Mouse (Mus musculus) testis, postnatal 10 days (tissue): ENCODE measurements around the gene Defb36.

Source experiments
- DNase-seq: peaks from one replicate; pipeline ENCODE4 v3.0.0; 2021; ENCODE audit warnings: low spot score

Defb36 gene

GRCm38 (mm10) chr2:152622151-152622550, 18.0 kb downstream of the Defb36 start:
- no peak for DNase-seq

DNA sequence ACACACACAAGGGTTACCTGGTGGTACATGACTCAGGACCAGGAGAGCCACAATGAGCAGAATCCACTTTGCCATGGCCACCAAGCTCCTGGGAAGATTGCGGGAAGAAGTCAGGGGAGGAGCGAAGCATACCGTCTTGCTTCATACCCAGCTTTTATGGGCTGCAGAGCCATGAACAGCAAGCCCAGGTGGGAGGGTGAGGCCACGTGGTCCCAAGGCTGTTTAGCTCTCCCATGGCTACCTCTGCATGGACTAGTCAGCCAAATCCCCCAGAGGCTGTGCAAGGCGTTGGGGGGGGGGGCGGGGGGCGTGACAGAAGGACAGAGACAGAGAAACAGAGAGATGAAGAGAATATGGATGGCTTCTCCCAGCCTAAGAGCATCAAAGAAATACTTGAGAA, 18.8 kb downstream of the Defb36 start, which contains the start of gene Defb25:
Gene Defb25 (minus strand): TSS at position 101 of the 400 bp plus-strand sequence.
- no peak for DNase-seq

DNA sequence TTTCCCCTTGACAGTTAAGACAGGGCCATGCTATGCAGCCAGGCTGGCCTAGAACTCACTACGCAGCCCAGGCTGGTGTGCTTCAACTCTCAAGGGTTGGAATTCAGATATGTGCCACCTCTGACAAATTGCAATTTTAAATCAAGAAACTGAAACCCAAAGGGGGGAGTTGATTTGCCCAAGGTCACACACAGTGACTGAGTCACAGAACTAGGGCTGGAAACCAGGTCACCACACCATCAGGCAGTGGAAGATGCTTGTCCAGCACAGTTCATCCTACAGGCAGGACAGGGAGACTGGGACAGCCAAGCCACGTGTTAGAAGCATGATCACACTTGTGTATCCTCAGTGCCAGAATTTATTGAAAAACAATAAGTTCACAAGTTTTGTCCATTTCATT, 20.4 kb downstream of the Defb36 start:
- DNase-seq, result no peak

GRCm38 (mm10) chr2:152625256-152625655, 21.1 kb downstream of the Defb36 start:
- no peak for DNase-seq

DNA sequence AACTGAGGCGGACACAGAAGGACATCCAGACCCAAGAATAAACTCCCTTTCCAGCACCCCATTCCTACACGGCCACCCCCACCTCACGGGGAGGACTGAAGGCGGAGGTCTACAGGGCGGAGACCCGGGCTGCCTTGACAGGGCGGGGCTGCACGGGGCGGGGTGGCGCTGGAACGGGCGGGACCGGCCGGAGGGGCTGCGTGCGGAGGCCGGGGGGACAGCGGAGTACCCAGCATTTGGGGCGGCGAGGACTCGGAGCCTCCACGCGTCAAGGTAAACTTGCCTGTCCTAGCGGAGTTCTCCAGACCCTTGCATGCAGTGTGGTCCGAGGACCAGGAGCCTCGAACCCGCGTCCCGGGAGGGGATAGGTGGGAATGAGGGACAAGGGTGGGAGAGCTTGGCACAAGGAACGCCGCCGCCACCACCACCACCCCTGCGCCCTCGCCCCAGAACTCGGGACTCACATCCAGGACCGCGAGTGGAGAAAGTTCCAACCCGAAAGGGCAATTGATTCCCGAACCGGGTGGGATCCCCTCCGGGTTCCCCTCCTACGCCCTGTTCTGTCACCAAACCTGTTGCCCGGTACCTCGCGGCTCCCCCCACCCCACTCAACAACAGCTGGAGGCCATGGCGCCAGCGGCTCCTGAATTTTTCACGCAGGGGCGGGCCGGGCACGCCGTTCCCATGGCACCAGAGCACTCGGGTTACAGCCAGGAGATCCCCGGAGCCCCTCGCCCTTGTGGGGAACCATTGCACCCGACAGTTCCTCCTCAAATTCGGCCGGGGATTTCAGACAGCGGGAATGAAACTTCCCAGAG, 22.9 kb downstream of the Defb36 start, which contains the start of gene Rem1:
Gene Rem1 (plus strand): TSS at position 178 of the 818 bp plus-strand sequence.
- peak; percentile 71 for DNase-seq

- no peak for DNase-seq
These were observed 23.9 kb downstream of the Defb36 start for GRCm38 (mm10) chr2:152628066-152628465.

DNA sequence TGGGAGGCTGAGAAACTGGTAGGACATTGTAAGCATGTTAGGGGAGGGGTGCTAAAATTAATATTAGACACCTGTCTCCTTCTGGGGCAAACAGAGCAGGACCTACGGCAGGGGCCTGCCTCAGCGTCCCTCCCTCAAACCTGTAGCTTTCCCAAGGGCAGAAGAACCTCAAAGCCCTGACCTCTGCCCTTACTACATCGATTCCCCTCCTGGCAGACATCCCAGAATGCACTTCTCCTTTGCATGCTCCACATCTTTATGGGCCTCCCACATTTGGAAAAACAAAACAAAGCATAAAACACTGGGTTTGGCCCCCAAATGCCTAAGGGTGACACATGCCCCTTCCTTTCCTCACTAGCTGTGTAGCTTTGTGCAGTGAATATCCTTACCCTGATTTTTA, 25.1 kb downstream of the Defb36 start:
- no peak for DNase-seq

- no peak for DNase-seq
These were observed 25.8 kb downstream of the Defb36 start for GRCm38 (mm10) chr2:152629904-152630303.

DNA sequence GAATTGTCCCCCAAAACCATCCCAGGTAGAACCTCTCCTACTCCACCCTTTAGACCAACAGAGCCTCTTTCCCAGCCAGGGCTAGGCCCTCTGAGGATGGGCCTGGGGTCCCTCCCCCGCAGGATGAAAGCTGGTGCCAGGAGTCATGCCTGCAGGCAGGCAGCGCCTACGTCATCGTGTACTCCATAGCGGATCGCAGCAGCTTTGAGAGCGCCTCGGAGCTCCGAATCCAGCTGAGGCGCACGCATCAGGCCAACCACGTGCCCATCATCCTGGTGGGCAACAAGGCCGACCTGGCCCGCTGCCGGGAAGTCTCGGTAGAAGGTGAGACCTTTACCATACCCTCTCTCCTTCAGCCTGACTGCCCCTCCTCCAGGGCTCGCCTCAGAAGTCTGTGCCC, 29.2 kb downstream of the Defb36 start:
- no peak for DNase-seq

GRCm38 (mm10) chr2:152634311-152634710, 30.2 kb downstream of the Defb36 start:
- DNase-seq, result no peak

DNA sequence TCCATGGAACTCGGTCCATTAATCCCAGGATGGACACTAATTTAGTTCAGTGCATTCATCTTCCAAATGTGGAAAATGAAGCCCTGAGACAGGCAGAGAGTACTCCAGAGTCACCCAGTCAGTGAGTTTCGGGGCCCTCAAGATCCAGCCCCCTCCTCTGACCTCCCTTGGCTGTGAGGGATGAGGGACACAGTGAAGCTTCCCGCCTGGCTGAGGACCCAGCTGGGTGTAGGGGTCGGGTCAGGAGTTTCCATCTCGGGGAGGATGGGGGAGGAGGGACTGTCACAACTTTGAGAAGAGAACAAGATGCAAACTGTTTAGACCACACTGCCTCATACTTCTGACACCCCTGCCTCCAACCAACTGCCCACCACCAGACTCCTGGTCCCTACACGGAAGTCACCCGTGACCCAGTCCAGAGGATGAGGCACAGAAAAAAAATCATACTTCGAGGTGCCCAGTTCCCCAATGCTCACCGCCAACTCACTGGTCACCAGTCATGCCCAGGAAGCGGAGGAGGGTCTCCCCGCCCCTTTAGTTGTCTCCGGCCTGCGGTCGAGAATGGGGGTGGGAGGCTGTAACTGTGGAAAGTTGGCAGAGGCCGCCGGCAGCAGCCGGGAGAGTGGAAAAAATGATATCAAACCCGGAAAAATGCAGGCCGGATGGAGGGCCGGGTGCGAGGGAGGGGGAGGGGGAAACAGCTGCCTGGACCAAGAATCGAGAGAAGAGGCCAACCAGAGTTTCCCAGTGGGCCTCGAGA, 32.3 kb downstream of the Defb36 start:
- DNase-seq, result peak; percentile 79

GRCm38 (mm10) chr2:152637006-152637322, 32.8 kb downstream of the Defb36 start:
- DNase-seq, result no peak

- no peak for DNase-seq
These were observed 33.3 kb downstream of the Defb36 start for GRCm38 (mm10) chr2:152637381-152637780.

- DNase-seq, result no peak
These were observed 34.7 kb downstream of the Defb36 start for GRCm38 (mm10) chr2:152638865-152639264.

DNA sequence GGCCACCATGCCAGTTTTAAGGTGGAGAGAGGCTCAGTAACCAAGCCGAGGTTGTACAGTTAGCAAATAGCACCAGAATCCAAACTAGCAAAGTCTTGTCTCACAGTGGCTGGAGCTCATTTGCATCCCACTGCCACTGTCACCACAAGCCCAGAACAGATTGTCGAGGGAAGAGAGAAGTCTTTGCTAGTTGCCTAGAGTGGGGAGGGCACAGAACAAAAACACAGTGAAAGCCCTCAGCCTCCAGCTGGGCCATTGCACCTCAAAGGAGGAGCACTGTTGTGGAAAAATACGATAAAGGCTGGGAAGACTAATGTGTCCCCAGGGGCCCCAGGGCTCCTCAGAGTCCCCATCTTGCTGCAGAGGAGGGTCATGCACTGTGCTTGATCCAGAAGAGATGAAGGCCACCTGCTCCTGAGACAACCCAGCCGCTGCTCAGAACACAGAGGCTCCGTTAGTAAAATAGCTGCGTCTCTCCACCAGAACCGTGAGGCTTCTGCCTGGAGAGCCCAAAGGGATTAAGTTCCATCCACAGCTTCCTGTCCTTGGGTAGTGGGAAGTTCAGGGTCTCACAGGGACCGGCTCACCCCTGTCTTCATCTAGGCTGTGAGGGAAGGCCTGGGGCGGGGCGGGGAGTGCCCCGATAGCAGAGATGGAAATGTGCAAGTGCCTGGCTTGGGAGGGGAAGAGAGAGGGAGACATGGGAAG, 35.4 kb downstream of the Defb36 start:
- DNase-seq, result peak; percentile 66

GRCm38 (mm10) chr2:152652901-152653620, 48.9 kb downstream of the Defb36 start:
- DNase-seq, result peak; percentile 59

GRCm38 (mm10) chr2:152653874-152654715, 50.0 kb downstream of the Defb36 start:
- no peak for DNase-seq

GRCm38 (mm10) chr2:152657398-152657797, 53.3 kb downstream of the Defb36 start:
- peak; percentile 62 for DNase-seq

- no peak for DNase-seq
These were observed 57.0 kb downstream of the Defb36 start for GRCm38 (mm10) chr2:152661163-152661562.
